8 mouse cellular contexts compared by ENCODE assay signal in the genomic region with DNA sequence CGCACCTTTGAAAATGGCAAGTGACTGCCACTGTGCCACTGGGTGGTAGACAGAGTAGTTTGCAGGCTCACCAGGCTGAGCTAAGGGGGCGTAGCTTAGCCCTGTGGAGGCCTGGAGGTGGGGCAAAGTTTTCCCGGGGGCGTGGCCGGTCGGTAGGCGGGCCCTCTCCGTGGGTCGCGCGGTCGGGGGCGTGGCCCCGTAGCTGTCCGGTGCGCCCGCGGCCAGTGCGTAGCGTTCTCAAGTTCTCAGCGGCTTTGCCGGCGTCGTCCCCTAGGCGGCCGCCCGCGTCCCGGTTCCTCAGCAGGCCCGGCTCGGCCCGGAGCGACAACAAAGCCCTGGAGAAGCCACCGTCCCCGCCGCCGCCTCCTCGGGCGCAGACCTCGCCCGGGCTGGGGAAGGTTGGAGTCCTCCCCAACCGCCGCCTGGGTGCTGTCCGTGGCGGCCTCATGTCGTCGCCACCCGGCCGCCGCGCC. TPM values are rescaled to one million over a fixed set of nuclear protein-coding genes. Genes with fewer than 3 reads are reported as not detected.
DNase-seq lines count a peak whose midpoint lies in the region; ATAC-seq lines count a peak whose summit lies in the region.

A gene (plus strand): TSS at position 191 of the 473 bp plus-strand sequence.

- peak within 1 kb of the TSS; percentile 89 for H3K27ac ChIP-seq in hindbrain, embryonic 16.5 days (ENCODE audit: low read depth, low read length)
- peak within 1 kb of the TSS; percentile 54 for H3K27ac ChIP-seq in macrophage

- no peaks in the 10 kb centered on the region for H3K79me2 ChIP-seq in macrophage (ENCODE audit: inconsistent target)

- DNase-seq in T-cell, adult 2 months (ENCODE audit: low spot score) = peak; percentile 84
- DNase-seq in cerebellum, postnatal 36 days = peak; percentile 65 to 79
- peak; percentile 94 for DNase-seq in gastrocnemius, adult 18-20 months (ENCODE audit: low spot score)
- DNase-seq in left cerebral cortex, adult 18-20 months (ENCODE audit: low spot score in 2 of 2) = peak; percentile 81 to 86
- peak; percentile 88 for DNase-seq in right cerebral cortex, adult 18-20 months
- peak; percentile 75 for DNase-seq in urinary bladder, postnatal 10 days (ENCODE audit: low spot score)

- no peaks in the 10 kb centered on the region for H3K27me3 ChIP-seq in hindbrain, embryonic 16.5 days (replicated peaks; ENCODE audit: control insufficient read depth, insufficient read depth, low read length)

- peak within 1 kb of the TSS; percentile 87 for H3K4me2 ChIP-seq in hindbrain, embryonic 16.5 days (ENCODE audit: low read length)

- ATAC-seq in hindbrain, embryonic 16.5 days = peak; percentile 90

- H3K36me3 ChIP-seq in hindbrain, embryonic 16.5 days (ENCODE audit: control insufficient read depth, insufficient read depth, low read length) = no peaks in the 10 kb centered on the region
- no peaks in the 10 kb centered on the region for H3K36me3 ChIP-seq in macrophage (ENCODE audit: inconsistent target)

- H3K9ac ChIP-seq in hindbrain, embryonic 16.5 days (ENCODE audit: low read depth, low read length) = peak within 1 kb of the TSS; percentile 85

- H3K4me1 ChIP-seq in hindbrain, embryonic 16.5 days (ENCODE audit: control insufficient read depth, insufficient read depth, low read depth, low read length) = peaks cover 3% of the 10 kb centered on the region

- peak within 1 kb of the TSS; percentile 83 for H3K4me3 ChIP-seq in hindbrain, embryonic 16.5 days (ENCODE audit: low read length)
- peak within 1 kb of the TSS; percentile 40 for H3K4me3 ChIP-seq in macrophage (ENCODE audit: inconsistent target)

- H3K9me3 ChIP-seq in hindbrain, embryonic 16.5 days (ENCODE audit: control insufficient read depth, low read length) = no peaks in the 10 kb centered on the region

- WGBS in hindbrain, embryonic 16.5 days = under 1% methylated on average over 27 of the region's 51 CpGs
- WGBS in macrophage (ENCODE audit: missing documents) = 1% methylated on average over 51 of the region's 51 CpGs

RNA-seq across cellular contexts. Expression of the gene that starts here (rescaled TPM):
- total RNA-seq in gastrocnemius, adult 18-20 months (2021) = 1 to 10 TPM; 3.5 to 4.6 TPM
- 12.9 and 15.0 TPM in 2 replicates for polyA plus RNA-seq in hindbrain, embryonic 16.5 days (2015; fragmentation: Nextera tagmentation; extraction: Ambion mirVana)
- 1 to 10 TPM; 4.0 to 4.8 TPM for total RNA-seq in left cerebral cortex, adult 18-20 months (2021)
- total RNA-seq in macrophage (2018; cell fraction: chromatin; rRNA removed) = 1 to 10 TPM; 1.7 to 6.7 (median 3.0) TPM
- 1 to 10 TPM; 2.1 to 5.7 (median 4.1) TPM for total RNA-seq in macrophage (2018; cell fraction: cytosol; rRNA removed)
- 1 to 10 TPM; 1.5 to 5.6 (median 2.8) TPM for total RNA-seq in macrophage (2018; cell fraction: nucleus; rRNA removed)
- polyA plus RNA-seq in macrophage (2018) = 3.2 to 5.9 TPM (median 5.0 TPM) in 3 replicates

Comparison
In these comparisons a context has a peak if more than half of its experiments do, and no peak if none do; other contexts are left out.
1. Peak in every context shown above with its lines: DNase-seq, ATAC-seq, H3K4me3 ChIP-seq and H3K27ac ChIP-seq.